Mouse (Mus musculus) embryo, embryonic 11.5 days (tissue): ENCODE data around the gene Cyb5r3.

ENCODE experiments used
- DNase-seq: peaks from one replicate; pipeline ENCODE4 v3.0.0-alpha.2; 2012; ENCODE audit warnings: low read depth, low spot score

The Cyb5r3 gene

DNA sequence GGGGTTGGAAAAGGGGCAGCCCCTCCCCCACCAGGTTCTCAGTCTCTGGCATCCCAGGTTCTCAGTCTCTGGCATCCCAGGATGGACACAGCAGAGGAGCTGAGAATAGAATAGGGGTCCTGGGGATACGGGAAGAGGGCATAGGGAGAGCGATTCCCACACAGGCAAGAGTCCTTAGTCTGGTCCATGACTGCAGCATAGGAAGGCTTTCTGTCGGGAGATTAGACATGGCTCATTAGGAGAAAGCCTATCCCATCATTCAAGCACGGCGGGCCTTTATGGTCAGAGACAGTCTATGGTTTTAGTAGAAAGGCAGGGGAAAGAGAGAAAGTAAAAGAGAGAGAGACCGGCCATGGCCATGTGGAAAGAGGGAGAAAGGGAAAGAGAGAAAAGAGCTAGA lies 64.6 kb downstream of the Cyb5r3 start:
- no peak for DNase-seq

- no peak for DNase-seq
Measured at GRCm38 (mm10) chr15:83106426-83106825, 66.0 kb downstream of the Cyb5r3 start.
